Mouse (Mus musculus) right cerebral cortex, postnatal 25 days (tissue): ENCODE data around the gene Ccdc146.

Experiments
- DNase-seq: peaks from one replicate; pipeline ENCODE4 v3.0.0; 2022

Ccdc146 gene

GRCm38 (mm10) chr5:21263202-21264055 lies 161.0 kb downstream of the Ccdc146 start:
- no peak for DNase-seq

GRCm38 (mm10) chr5:21261202-21261844 lies 163.2 kb downstream of the Ccdc146 start:
- no peak for DNase-seq

- DNase-seq: no peak
Observed at GRCm38 (mm10) chr5:21260746-21261145, 163.7 kb downstream of the Ccdc146 start.

GRCm38 (mm10) chr5:21257806-21258205 lies 166.7 kb downstream of the Ccdc146 start:
- DNase-seq: no peak

GRCm38 (mm10) chr5:21257126-21257525 lies 167.4 kb downstream of the Ccdc146 start:
- DNase-seq: no peak

GRCm38 (mm10) chr5:21255551-21256132 lies 168.8 kb downstream of the Ccdc146 start:
- DNase-seq: no peak

GRCm38 (mm10) chr5:21254731-21255525 lies 169.5 kb downstream of the Ccdc146 start:
- DNase-seq: no peak

GRCm38 (mm10) chr5:21248834-21249233 lies 175.6 kb downstream of the Ccdc146 start:
- DNase-seq: no peak

- peak; percentile 27 for DNase-seq
Observed at GRCm38 (mm10) chr5:21247916-21248315, 176.6 kb downstream of the Ccdc146 start.

- no peak for DNase-seq
Observed at GRCm38 (mm10) chr5:21246794-21247193, 177.7 kb downstream of the Ccdc146 start.

GRCm38 (mm10) chr5:21245241-21245640 lies 179.2 kb downstream of the Ccdc146 start:
- DNase-seq: no peak

- no peak for DNase-seq
Observed at GRCm38 (mm10) chr5:21244575-21244974, 179.9 kb downstream of the Ccdc146 start.
